Mouse (Mus musculus) cortical plate, adult 2 months (tissue): ENCODE data around the gene 1810013L24Rik.
A peak's percentile ranks its signal among the peaks of the same experiment; 100 is the strongest.

Experiments used
- CTCF ChIP-seq: fragments of 200-500 bp; IDR thresholded peaks from 2 replicates; pipeline ENCODE4 v1.5.1; 2011; ENCODE audit warnings: mild to moderate bottlenecking, control low read depth, low read length; ENCODE audit not compliant: insufficient read depth; ENCODE audit errors: extremely low read depth
- POLR2A ChIP-seq: fragments of 200-500 bp; IDR thresholded peaks from 2 replicates; pipeline ENCODE4 v1.6.1; 2011; ENCODE audit warnings: mild to moderate bottlenecking, low read length, control low read depth; ENCODE audit not compliant: insufficient read depth; ENCODE audit errors: extremely low read depth

DNA sequence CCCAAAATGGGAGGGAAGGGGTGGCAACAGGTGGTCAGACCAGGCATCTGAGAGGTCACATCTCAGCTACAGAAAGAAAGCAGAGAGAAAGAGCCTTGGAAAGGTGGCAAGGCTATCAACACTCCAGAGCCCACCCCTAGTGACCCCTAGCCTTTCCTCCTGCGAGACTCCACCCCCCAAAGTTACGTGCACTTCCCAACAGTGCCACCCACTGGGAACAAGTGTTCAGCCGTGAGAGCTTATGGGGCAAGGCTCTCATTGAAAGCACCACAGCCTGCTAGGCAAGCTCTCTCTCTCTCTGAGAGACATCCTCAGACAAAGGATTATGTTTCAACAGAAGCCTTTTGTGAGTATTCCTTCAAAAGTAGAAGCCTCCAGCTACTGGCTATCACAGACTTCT lies 34.9 kb upstream of the 1810013L24Rik start:
- TF ChIP-seq CTCF (0 out of 2 replicates have a peak, but pooled peaks have one; percentile 23), POLR2A (no peak)
